Mouse (Mus musculus): ENCODE measurements around the gene Pcif1.
A peak's percentile ranks its signal among the peaks of the same experiment; 100 is the strongest.

- TF ChIP-seq POLR2A (IDR thresholded peaks at IDR 0.05; ENCODE audit: extremely low read depth, insufficient read depth, low read length): no peak
- peak; percentile 92 for TF ChIP-seq CTCF (IDR thresholded peaks at IDR 0.05; ENCODE audit: extremely low read depth, insufficient read depth, low read length)
Observed at GRCm38 (mm10) chr2:164924100-164924857, 45.2 kb downstream of the Pcif1 start.

Data from cortical plate, adult 2 months (tissue).